Mouse (Mus musculus): ENCODE results near the gene Lin54.

GRCm38 (mm10) chr5:100424252-100424651 is 76.2 kb downstream of the Lin54 start:
- TF ChIP-seq CTCF (IDR thresholded peaks at IDR 0.05; ENCODE audit: low read depth, low read length) (no peak), EP300 (IDR thresholded peaks at IDR 0.05; ENCODE audit: insufficient read depth, low read depth, low read length) (no peak), POLR2A (IDR thresholded peaks at IDR 0.05; ENCODE audit: insufficient read depth, low read length) (no peak)

All from ES-Bruce4 (cell line).